Mouse (Mus musculus) hindbrain, postnatal 0 days (tissue): ENCODE measurements at regions not wholly inside any gene's neighbourhood (a gene's known extent, or its start where the extent isn't known, plus 50 kb on each side); places are given as distances from the start of the nearest gene placed in this dataset.

Experiments
- ATAC-seq: fragments of 200-750 bp; cut with Nextera tagmentation; 2 replicates; pipeline ENCODE4 v1.8.0; 2017; ENCODE audit warnings: mild to moderate bottlenecking, moderate TSS enrichment, moderate library complexity
- DNase-seq: peaks from one replicate; pipeline ENCODE4 v3.0.0-alpha.2; 2015; ENCODE audit warnings: low spot score
- H3K27ac ChIP-seq: fragments of 300-500 bp; sonication (generic); 2 replicates; pipeline ENCODE4 v1.5.1; 2014; ENCODE audit warnings: mild to moderate bottlenecking
- H3K27me3 ChIP-seq: fragments of 300-500 bp; sonication (generic); 2 replicates; pipeline ENCODE4 v1.6.1; 2014; ENCODE audit warnings: low read length, mixed read lengths; ENCODE audit not compliant: insufficient read depth
- H3K36me3 ChIP-seq: fragments of 300-500 bp; sonication (generic); 2 replicates; pipeline ENCODE4 v1.6.1; 2014; ENCODE audit warnings: low read length, mixed read lengths; ENCODE audit not compliant: insufficient read depth
- H3K4me1 ChIP-seq: fragments of 300-500 bp; sonication (generic); 2 replicates; pipeline ENCODE4 v1.6.1; 2014; ENCODE audit warnings: antibody characterized with exemption, low read length, mixed read lengths; ENCODE audit not compliant: insufficient read depth
- H3K4me2 ChIP-seq: fragments of 300-500 bp; sonication (generic); 2 replicates; pipeline ENCODE4 v1.6.1; 2014; ENCODE audit warnings: low read depth, mild to moderate bottlenecking, low read length, moderate library complexity, mixed read lengths
- H3K4me3 ChIP-seq: fragments of 300-500 bp; sonication (generic); 2 replicates; pipeline ENCODE4 v1.5.1; 2014; ENCODE audit warnings: low read length
- H3K9ac ChIP-seq: fragments of 300-500 bp; sonication (generic); replicated peaks from 2 replicates; pipeline ENCODE4 v1.6.1; 2014; ENCODE audit warnings: mild to moderate bottlenecking, low read length, moderate library complexity, mixed read lengths
- H3K9me3 ChIP-seq: fragments of 300-500 bp; sonication (generic); 2 replicates; pipeline ENCODE4 v1.6.1; 2016; ENCODE audit warnings: low read length, mixed read lengths
- CTCF ChIP-seq: IDR thresholded peaks from 2 replicates; pipeline ENCODE4 v1.5.1; 2016; ENCODE audit warnings: antibody characterized with exemption, control low read depth, low read depth
- WGBS: fragments of 180-500 bp; shearing (Covaris S2); extraction: QIAGEN DNeasy Blood & Tissue Kit; methylation state at CpG from one replicate; pipeline ENCODE4 v1.1.7; 2014; 5-methylcytosine and 5-hydroxymethylcytosine counted together

DNA sequence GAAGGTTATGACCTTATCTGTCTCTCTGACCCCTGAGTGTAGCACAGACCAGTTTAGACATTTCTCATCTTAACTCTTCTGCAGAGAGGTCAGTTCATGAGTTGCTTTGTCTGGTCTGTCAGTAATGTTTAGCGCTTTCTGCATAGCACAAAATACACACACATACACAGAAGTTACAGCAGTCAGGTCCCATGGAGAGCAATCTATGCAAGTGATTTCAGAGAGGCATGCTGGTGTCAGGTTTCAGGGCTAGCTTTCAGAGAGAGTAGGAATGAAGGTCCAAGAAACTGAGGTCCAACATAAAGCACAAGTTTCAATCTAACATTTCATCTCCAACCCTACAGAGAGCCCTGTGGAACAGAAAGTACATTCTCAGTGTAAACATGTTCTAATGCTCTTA lies 718.0 kb downstream of the Pdha2 start:
- Histone ChIP-seq H3K4me3 (no peak overlapping the region), H3K9ac (no peak overlapping the region), H3K4me1 (no peaks in the 10 kb centered on the region), H3K4me2 (no peak overlapping the region), H3K9me3 (no peaks in the 10 kb centered on the region), H3K27ac (no peak overlapping the region), H3K27me3 (no peaks in the 10 kb centered on the region), H3K36me3 (no peaks in the 10 kb centered on the region)
- 68% methylated on average over 1 of the region's 1 CpGs for WGBS
- no peak for ATAC-seq
- TF ChIP-seq CTCF: no peak
- DNase-seq: no peak

DNA sequence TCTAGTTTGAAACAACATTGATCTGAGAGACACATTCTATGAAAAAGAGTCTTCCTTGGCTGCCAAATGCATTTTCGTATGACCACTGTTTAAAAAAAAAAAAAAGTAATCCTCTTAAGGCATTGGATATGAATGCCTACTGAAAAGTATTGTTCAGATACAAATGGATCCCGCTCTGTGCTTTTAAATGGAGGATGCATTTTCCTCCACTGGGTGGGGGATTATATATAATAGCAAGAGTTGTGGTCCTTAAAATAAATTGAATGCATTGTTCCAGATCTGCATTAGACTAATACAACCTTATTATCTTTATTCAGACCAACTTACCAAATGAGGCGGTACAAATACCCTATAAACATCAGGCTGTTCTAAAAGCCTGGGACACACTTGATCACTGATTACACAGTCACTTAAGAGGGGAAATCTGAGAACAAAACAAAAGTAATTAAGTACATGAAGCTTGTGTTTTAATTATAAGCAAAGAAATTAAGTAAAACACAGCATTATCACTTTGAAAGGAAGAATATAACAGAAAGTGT lies 734.4 kb downstream of the Pdha2 start:
- Histone ChIP-seq H3K4me1 (no peaks in the 10 kb centered on the region), H3K36me3 (no peaks in the 10 kb centered on the region), H3K27me3 (no peaks in the 10 kb centered on the region), H3K9ac (no peak overlapping the region), H3K27ac (no peak overlapping the region), H3K9me3 (no peaks in the 10 kb centered on the region), H3K4me3 (no peak overlapping the region), H3K4me2 (no peak overlapping the region)
- no peak for TF ChIP-seq CTCF
- ATAC-seq (no peak), DNase-seq (no peak)
- WGBS: 60% methylated on average over 3 of the region's 3 CpGs

DNA sequence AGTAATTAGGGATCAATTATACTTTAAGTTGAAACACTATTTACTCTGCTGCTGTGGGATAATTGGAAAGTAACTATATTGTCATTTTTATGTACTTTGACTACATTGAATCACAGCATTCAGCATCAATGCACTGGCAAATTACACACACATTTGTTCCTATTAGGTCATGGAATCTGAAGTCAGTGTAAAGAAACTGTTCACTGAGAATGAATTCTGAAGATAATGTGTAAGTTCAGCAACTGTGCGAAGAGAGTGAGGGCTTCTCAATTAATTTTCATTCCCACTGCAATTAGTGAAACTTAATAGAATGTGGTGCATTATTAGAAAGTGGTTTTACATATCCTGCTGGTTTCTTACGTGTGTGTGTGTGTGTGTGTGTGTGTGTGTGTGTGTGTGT lies 735.6 kb downstream of the Pdha2 start:
- Histone ChIP-seq H3K27ac (no peak overlapping the region), H3K27me3 (no peaks in the 10 kb centered on the region), H3K36me3 (no peaks in the 10 kb centered on the region), H3K4me1 (no peaks in the 10 kb centered on the region), H3K4me3 (no peak overlapping the region), H3K9ac (no peak overlapping the region), H3K9me3 (no peaks in the 10 kb centered on the region), H3K4me2 (no peak overlapping the region)
- 52% methylated on average over 2 of the region's 2 CpGs for whole genome bisulfite sequencing
- ATAC-seq (no peak), DNase-seq (no peak)
- TF ChIP-seq CTCF: no peak

- no peak for TF ChIP-seq CTCF
- peak; percentile 28 for DNase-seq
- 69% methylated on average over 8 of the region's 8 CpGs for WGBS
Observed at GRCm38 (mm10) chr3:140452513-140452912, 759.6 kb downstream of the Pdha2 start.

DNA sequence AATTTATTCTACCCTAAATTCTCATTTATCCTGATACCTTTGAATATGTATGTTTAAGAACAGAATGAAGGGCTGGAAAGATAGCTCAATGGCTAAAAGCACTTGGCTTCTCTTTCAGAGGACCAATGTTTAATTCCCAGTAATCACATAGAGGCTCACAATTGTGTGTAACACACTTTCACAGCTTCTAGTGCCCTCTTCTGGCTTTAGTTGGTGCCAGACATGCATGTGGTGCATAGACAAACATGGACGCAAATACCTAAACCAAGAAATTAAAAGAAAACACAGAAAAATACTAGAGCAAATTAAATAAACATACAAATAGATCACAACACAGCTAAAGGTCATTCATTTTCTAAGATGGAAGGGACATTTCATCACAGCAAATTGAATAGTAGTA lies 761.0 kb downstream of the Pdha2 start:
- no peak overlapping the region for H3K4me2 ChIP-seq
- ATAC-seq: no peak
- no peaks in the 10 kb centered on the region for H3K9me3 ChIP-seq
- TF ChIP-seq CTCF: no peak
- H3K27me3 ChIP-seq: no peaks in the 10 kb centered on the region
- 100% methylated on average over 1 of the region's 1 CpGs for WGBS
- H3K9ac ChIP-seq: no peak overlapping the region
- H3K27ac ChIP-seq: no peak overlapping the region
- DNase-seq: no peak
- H3K36me3 ChIP-seq: no peaks in the 10 kb centered on the region
- H3K4me1 ChIP-seq: no peaks in the 10 kb centered on the region
- no peak overlapping the region for H3K4me3 ChIP-seq

More at GRCm38 (mm10) chr3:140452513-140452912, 759.6 kb downstream of the Pdha2 start:
- no peak for ATAC-seq
- Histone ChIP-seq H3K27me3 (no peaks in the 10 kb centered on the region), H3K4me1 (no peaks in the 10 kb centered on the region), H3K36me3 (no peaks in the 10 kb centered on the region), H3K4me3 (no peak overlapping the region), H3K27ac (no peak overlapping the region), H3K4me2 (no peak overlapping the region), H3K9me3 (no peaks in the 10 kb centered on the region), H3K9ac (no peak overlapping the region)

GRCm38 (mm10) chr3:140409239-140409638 lies 802.9 kb downstream of the Pdha2 start:
- no peak overlapping the region for H3K4me3 ChIP-seq
- ATAC-seq: no peak

More at GRCm38 (mm10) chr3:140409239-140409638, 802.9 kb downstream of the Pdha2 start:
- H3K9ac ChIP-seq: no peak overlapping the region
- H3K36me3 ChIP-seq: no peaks in the 10 kb centered on the region
- DNase-seq: no peak
- H3K9me3 ChIP-seq: no peaks in the 10 kb centered on the region
- H3K4me2 ChIP-seq: no peak overlapping the region
- H3K27ac ChIP-seq: no peak overlapping the region
- no peak for TF ChIP-seq CTCF
- WGBS: 56% methylated on average over 4 of the region's 4 CpGs
- no peaks in the 10 kb centered on the region for H3K4me1 ChIP-seq
- H3K27me3 ChIP-seq: no peaks in the 10 kb centered on the region
